Mouse (Mus musculus): ENCODE measurements around the gene Rbm39. TPM values are rescaled to one million over a fixed set of nuclear protein-coding genes. Genes with fewer than 3 reads are reported as not detected.
A peak's percentile ranks its signal among the peaks of the same experiment; 100 is the strongest.

Rbm39 gene
- total RNA-seq, 2 experiments from 2014 or later, result 345 to 348 TPM

GRCm38 (mm10) chr2:156180824-156181590 is 969 bp upstream of the Rbm39 start:
- intact Hi-C loops (cut with DNase I), result loop anchor here (10.0 kb wide), 1 partner anchor 94 kb away; no protein-coding TSS in a partner anchor

GRCm38 (mm10) chr2:156179796-156180093 is 293 bp downstream of the Rbm39 start:
- intact Hi-C loops (cut with DNase I), result loop anchor here (10.0 kb wide), 1 partner anchor 95 kb away; no protein-coding TSS in a partner anchor
- DNase-seq, result no peak

More at GRCm38 (mm10) chr2:156180824-156181590, 969 bp upstream of the Rbm39 start:
- no peak for DNase-seq

GRCm38 (mm10) chr2:156179046-156179795 is 817 bp downstream of the Rbm39 start:
- intact Hi-C loops (cut with DNase I), result no loop called here
- peak; percentile 82 for DNase-seq

GRCm38 (mm10) chr2:156177651-156178050 is 2.4 kb downstream of the Rbm39 start:
- intact Hi-C loops (cut with DNase I), result no loop called here
- no peak for DNase-seq

GRCm38 (mm10) chr2:156177079-156177478 is 3.0 kb downstream of the Rbm39 start:
- no peak for DNase-seq
- intact Hi-C loops (cut with DNase I), result no loop called here

GRCm38 (mm10) chr2:156166557-156166956 is 13.5 kb downstream of the Rbm39 start:
- DNase-seq, result no peak
- intact Hi-C loops (cut with DNase I), result loop anchor here (10.0 kb wide), 1 partner anchor 192 kb away; no protein-coding TSS in a partner anchor

GRCm38 (mm10) chr2:156165478-156165877 is 14.6 kb downstream of the Rbm39 start:
- intact Hi-C loops (cut with DNase I), result loop anchor here (10.0 kb wide), 1 partner anchor 191 kb away; no protein-coding TSS in a partner anchor
- no peak for DNase-seq

- intact Hi-C loops (cut with DNase I), result no loop called here
- DNase-seq, result no peak
Measured at GRCm38 (mm10) chr2:156151538-156151937, 28.5 kb downstream of the Rbm39 start.

GRCm38 (mm10) chr2:156147316-156147915 is 32.6 kb downstream of the Rbm39 start:
- intact Hi-C loops (cut with DNase I), result no loop called here
- no peak for DNase-seq

- no peak for DNase-seq
- intact Hi-C loops (cut with DNase I), result no loop called here
Measured at GRCm38 (mm10) chr2:156146272-156146989, 33.6 kb downstream of the Rbm39 start.

- DNase-seq, result no peak
- intact Hi-C loops (cut with DNase I), result no loop called here
Measured at GRCm38 (mm10) chr2:156145486-156146130, 34.4 kb downstream of the Rbm39 start.

GRCm38 (mm10) chr2:156143953-156144724 is 35.9 kb downstream of the Rbm39 start, which contains the start of the genes Romo1 and Nfs1:
Gene Romo1, plus strand, starts transcription at chr2:156144039.
Gene Nfs1, minus strand, starts transcription at chr2:156144186.
- intact Hi-C loops (cut with DNase I), result no loop called here
- peak; percentile 98 for DNase-seq

- intact Hi-C loops (cut with DNase I), result no loop called here
- DNase-seq, result no peak
Measured at GRCm38 (mm10) chr2:156143367-156143766, 36.7 kb downstream of the Rbm39 start.

- intact Hi-C loops (cut with DNase I), result no loop called here
- no peak for DNase-seq
Measured at GRCm38 (mm10) chr2:156142820-156143219, 37.2 kb downstream of the Rbm39 start.

- intact Hi-C loops (cut with DNase I), result loop anchor here (10.0 kb wide), 1 partner anchor 171 kb away; no protein-coding TSS in a partner anchor
- DNase-seq, result no peak
Measured at GRCm38 (mm10) chr2:156135695-156136094, 44.3 kb downstream of the Rbm39 start.

- intact Hi-C loops (cut with DNase I), result loop anchor here (10.0 kb wide), 1 partner anchor 169 kb away; no protein-coding TSS in a partner anchor
- DNase-seq, result no peak
Measured at GRCm38 (mm10) chr2:156134161-156134560, 45.9 kb downstream of the Rbm39 start.

- intact Hi-C loops (cut with DNase I), result no loop called here
- no peak for DNase-seq
Measured at GRCm38 (mm10) chr2:156126992-156127391, 53.0 kb downstream of the Rbm39 start, which contains the start of gene Gm28036. Gene Gm28036, minus strand, starts transcription at chr2:156127092.

GRCm38 (mm10) chr2:156123731-156124130 is 56.3 kb downstream of the Rbm39 start:
- intact Hi-C loops (cut with DNase I), result no loop called here
- no peak for DNase-seq

GRCm38 (mm10) chr2:156119566-156119965 is 60.5 kb downstream of the Rbm39 start:
- no peak for DNase-seq
- intact Hi-C loops (cut with DNase I), result no loop called here

All from left cerebral cortex, postnatal 4 days (tissue).